Mouse (Mus musculus): ENCODE results near the gene Vmn1r181.
"Not testable (repeated sequence)": the region's sequence is repeated elsewhere in the genome, so short reads cannot be mapped to it uniquely, and the experiment has no call there.

Vmn1r181 gene

GRCm38 (mm10) chr7:23974315-23974714, at the start of gene Vmn1r181:
Gene Vmn1r181 (plus strand): TSS chr7:23974615.
- not testable (repeated sequence) for DNase-seq (ENCODE audit: low spot score)

- DNase-seq (ENCODE audit: low spot score), result no peak
Measured at GRCm38 (mm10) chr7:23926678-23927077, 47.7 kb upstream of the Vmn1r181 start, which contains the start of gene Vmn1r179. Gene Vmn1r179 (plus strand): TSS chr7:23926978.

GRCm38 (mm10) chr7:23950332-23950731, 24.1 kb upstream of the Vmn1r181 start, which contains the start of gene Vmn1r180:
Gene Vmn1r180 (plus strand): TSS chr7:23950632.
- no peak for DNase-seq (ENCODE audit: low spot score)

GRCm38 (mm10) chr7:23968044-23968443, 6.4 kb upstream of the Vmn1r181 start:
- not testable (repeated sequence) for DNase-seq (ENCODE audit: low spot score)

GRCm38 (mm10) chr7:24001391-24001790, 27.0 kb downstream of the Vmn1r181 start, which contains the start of gene V1rd19:
Gene V1rd19 (plus strand): TSS chr7:24001691.
- no peak for DNase-seq (ENCODE audit: low spot score)

Measured in testis, postnatal 14 days (tissue).